Mouse (Mus musculus): Measurements from ENCODE around the gene Grap2. TPM values are rescaled to one million over a fixed set of nuclear protein-coding genes. Genes with fewer than 3 reads are reported as not detected.
A peak's percentile ranks its signal among the peaks of the same experiment; 100 is the strongest.

The Grap2 gene
- polyA plus RNA-seq, 1 experiment from 2014 or later = 13.3 TPM

DNA sequence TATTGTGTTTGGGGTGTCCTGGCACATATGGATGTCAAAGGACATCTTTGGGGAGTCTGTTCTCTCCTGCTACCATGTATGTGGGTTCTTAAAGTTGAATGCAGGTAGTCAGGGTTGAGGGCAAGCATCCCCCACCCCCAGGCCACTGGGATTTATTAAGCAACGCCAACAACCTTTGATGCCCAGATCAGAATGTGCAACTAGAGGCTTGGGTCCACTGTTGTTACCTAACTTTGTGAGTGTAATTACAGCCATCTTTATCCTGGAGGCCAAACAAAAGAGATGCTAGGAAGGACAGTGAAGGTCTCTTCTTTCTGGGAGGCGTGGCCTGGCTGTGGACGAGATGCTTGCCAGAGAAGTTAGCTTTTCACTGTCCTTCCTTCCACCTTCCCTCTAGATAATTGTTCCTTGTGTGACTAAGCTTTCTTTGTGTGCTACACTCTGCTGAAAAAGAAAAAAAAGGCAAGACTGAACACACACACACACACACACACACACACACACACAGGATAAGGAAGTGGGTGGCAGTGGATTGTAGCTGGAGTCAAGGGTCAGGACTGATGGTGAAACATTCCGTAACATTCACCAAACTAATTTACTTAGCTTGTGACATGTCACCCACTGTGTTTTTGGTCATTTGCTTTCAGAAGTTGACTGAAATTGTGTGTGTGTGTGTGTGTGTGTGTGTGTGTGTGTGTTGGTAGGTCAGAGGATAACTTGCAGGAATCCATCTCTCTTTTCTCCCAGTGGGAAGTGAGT, 101.1 kb downstream of the Grap2 start:
- no peaks in the 10 kb centered on the region for H3K36me3 ChIP-seq (replicated peaks; ENCODE audit: insufficient read depth, low read length)
- H3K9ac ChIP-seq (replicated peaks) = no peak overlapping the region
- H3K9me3 ChIP-seq (ENCODE audit: low read length) = no peaks in the 10 kb centered on the region
- 0 out of 2 replicates have a peak overlapping the region, but pooled peaks have one; percentile 4 for H3K27ac ChIP-seq (ENCODE audit: low read depth)
- TF ChIP-seq EP300 (IDR thresholded peaks at IDR 0.05; ENCODE audit: low read depth) (peak; percentile 33; the same call in 1 of the 2 replicates), CTCF (IDR thresholded peaks at IDR 0.05; ENCODE audit: low read depth) (no peak)
- ATAC-seq (peak; percentile 76), DNase-seq (peak; percentile 29)
- peaks cover 35% of the 10 kb centered on the region for H3K4me1 ChIP-seq (ENCODE audit: insufficient read depth)
- WGBS (ENCODE audit: insufficient replicate concordance) = 56% methylated on average over 4 of the region's 4 CpGs
- no peak overlapping the region for H3K4me2 ChIP-seq (ENCODE audit: low read depth, low read length)
- no peak overlapping the region for H3K4me3 ChIP-seq (ENCODE audit: low read depth, low read length)
- H3K27me3 ChIP-seq (ENCODE audit: insufficient read depth, low read length) = peaks cover 21% of the 10 kb centered on the region

DNA sequence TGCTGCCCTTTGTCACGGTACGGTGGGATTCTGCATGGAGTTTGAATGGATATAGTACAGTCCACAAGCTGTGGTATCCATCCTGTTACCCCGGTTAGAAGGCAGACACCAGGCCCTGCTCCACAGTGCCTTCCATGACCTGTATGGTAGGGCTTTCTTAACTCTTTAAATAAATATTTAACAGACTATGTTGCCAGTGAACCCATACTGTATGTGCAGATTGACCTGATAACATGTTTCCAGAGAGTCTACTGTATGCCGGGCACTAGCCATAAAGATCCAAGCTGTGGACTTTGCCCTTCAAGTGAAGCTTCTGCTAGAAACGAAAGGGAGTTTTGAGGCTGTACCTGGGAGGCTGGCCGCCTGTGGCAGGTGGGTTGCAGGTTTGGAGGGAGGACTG, 102.3 kb downstream of the Grap2 start:
- Histone ChIP-seq H3K4me1 (ENCODE audit: insufficient read depth) (peaks cover 41% of the 10 kb centered on the region), H3K9me3 (ENCODE audit: low read length) (no peaks in the 10 kb centered on the region), H3K36me3 (replicated peaks; ENCODE audit: insufficient read depth, low read length) (no peaks in the 10 kb centered on the region), H3K4me3 (ENCODE audit: low read depth, low read length) (no peak overlapping the region), H3K9ac (replicated peaks) (no peak overlapping the region), H3K27ac (ENCODE audit: low read depth) (peak overlapping the region; percentile 51; the same call in 1 of the 2 replicates), H3K4me2 (ENCODE audit: low read depth, low read length) (0 out of 2 replicates have a peak overlapping the region, but pooled peaks have one; percentile 13), H3K27me3 (ENCODE audit: insufficient read depth, low read length) (peaks cover 21% of the 10 kb centered on the region)
- no peak for DNase-seq
- 48% methylated on average over 6 of the region's 6 CpGs for WGBS (ENCODE audit: insufficient replicate concordance)
- TF ChIP-seq CTCF (IDR thresholded peaks at IDR 0.05; ENCODE audit: low read depth) = no peak
- ATAC-seq = no peak

DNA sequence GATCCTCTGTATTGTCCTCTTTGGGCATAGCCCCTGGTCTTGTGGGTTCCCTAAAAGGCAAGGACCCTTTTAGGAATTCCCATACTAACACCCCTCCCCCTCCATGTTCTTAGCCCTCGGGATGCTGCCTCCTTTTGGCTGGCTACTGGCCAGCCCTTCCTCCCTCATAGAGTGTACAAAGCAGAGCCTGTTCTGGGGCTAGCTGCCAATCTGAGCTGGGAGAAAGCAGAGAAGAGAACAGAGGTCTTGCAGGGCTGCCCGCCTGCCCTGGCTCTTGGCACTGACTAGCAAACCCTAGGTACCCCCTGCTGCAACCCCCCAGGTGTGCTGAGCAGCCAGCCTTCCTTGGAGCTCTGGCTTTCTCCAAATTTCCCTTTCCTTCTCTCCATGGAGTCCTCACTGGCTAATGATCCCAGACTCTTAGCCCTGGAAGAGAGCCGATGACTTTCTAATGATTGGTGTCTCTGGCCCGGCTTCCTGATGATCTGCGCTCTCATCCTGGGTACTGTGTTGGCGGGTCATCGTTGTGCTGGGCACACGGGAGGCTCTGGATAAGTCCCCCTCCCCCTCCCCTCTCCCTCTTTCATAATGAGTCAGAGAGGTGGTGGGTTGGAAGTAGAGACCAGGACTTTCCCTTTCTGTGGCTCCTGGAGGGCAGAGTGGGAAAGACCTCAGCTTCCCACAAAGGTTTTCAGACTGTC, 107.3 kb downstream of the Grap2 start:
- DNase-seq = no peak
- no peak overlapping the region for H3K4me2 ChIP-seq (ENCODE audit: low read depth, low read length)
- H3K9ac ChIP-seq (replicated peaks) = no peak overlapping the region
- TF ChIP-seq EP300 (IDR thresholded peaks at IDR 0.05; ENCODE audit: low read depth) (no peak), CTCF (IDR thresholded peaks at IDR 0.05; ENCODE audit: low read depth) (no peak)
- no peaks in the 10 kb centered on the region for H3K36me3 ChIP-seq (replicated peaks; ENCODE audit: insufficient read depth, low read length)
- H3K4me3 ChIP-seq (ENCODE audit: low read depth, low read length) = no peak overlapping the region
- 0 out of 2 replicates have a peak overlapping the region, but pooled peaks have one; percentile 7 for H3K27ac ChIP-seq (ENCODE audit: low read depth)
- peaks cover 51% of the 10 kb centered on the region for H3K4me1 ChIP-seq (ENCODE audit: insufficient read depth)
- H3K9me3 ChIP-seq (ENCODE audit: low read length) = no peaks in the 10 kb centered on the region
- ATAC-seq = 0 out of 2 replicates have a peak, but pooled peaks have one; percentile 16
- H3K27me3 ChIP-seq (ENCODE audit: insufficient read depth, low read length) = no peaks in the 10 kb centered on the region
- 63% methylated on average over 8 of the region's 8 CpGs for WGBS (ENCODE audit: insufficient replicate concordance)

DNA sequence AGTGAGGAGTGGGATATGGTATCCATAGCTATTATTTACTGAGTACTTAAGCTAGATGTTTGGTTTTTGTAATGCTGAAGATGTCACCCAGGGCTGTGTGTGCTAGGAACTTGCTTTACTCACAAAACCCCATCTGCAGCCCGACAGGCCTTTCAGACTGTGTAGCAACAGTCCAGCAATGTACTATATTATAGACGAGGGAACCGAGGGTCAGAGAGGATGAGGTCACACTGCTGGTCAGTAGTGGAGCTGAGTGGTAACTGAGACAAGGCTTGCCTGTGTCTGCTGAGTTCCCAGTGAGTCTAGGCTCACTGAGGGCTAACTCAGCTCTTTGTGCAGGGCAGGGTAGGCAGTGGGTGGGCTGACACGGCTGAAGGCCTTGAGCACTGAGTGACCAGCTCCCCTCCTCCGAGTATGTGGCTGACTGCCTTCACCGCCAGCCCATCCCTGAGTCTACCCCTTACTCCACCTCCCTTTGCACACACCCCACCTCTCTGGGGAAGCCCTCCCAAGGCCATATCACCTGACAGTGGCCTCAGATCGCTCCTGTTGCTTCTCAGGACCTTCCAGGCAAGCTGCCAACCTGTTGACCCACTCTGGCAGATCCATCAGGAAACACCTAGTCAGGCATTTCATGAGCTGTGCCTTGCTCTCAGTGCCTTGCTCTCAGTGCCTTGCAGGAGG, 108.1 kb downstream of the Grap2 start:
- H3K36me3 ChIP-seq (replicated peaks; ENCODE audit: insufficient read depth, low read length) = no peaks in the 10 kb centered on the region
- H3K4me1 ChIP-seq (ENCODE audit: insufficient read depth) = peaks cover 54% of the 10 kb centered on the region
- TF ChIP-seq CTCF (IDR thresholded peaks at IDR 0.05; ENCODE audit: low read depth) = no peak
- TF ChIP-seq EP300 (IDR thresholded peaks at IDR 0.05; ENCODE audit: low read depth) = no peak
- ATAC-seq = peak; percentile 75
- H3K4me3 ChIP-seq (ENCODE audit: low read depth, low read length) = no peak overlapping the region
- 44% methylated on average over 7 of the region's 7 CpGs for WGBS (ENCODE audit: insufficient replicate concordance)
- no peak overlapping the region for H3K9ac ChIP-seq (replicated peaks)
- no peaks in the 10 kb centered on the region for H3K27me3 ChIP-seq (ENCODE audit: insufficient read depth, low read length)
- H3K9me3 ChIP-seq (ENCODE audit: low read length) = no peaks in the 10 kb centered on the region
- peak; percentile 41 for DNase-seq
- H3K4me2 ChIP-seq (ENCODE audit: low read depth, low read length) = no peak overlapping the region
- peak overlapping the region; percentile 53 for H3K27ac ChIP-seq (ENCODE audit: low read depth)

DNA sequence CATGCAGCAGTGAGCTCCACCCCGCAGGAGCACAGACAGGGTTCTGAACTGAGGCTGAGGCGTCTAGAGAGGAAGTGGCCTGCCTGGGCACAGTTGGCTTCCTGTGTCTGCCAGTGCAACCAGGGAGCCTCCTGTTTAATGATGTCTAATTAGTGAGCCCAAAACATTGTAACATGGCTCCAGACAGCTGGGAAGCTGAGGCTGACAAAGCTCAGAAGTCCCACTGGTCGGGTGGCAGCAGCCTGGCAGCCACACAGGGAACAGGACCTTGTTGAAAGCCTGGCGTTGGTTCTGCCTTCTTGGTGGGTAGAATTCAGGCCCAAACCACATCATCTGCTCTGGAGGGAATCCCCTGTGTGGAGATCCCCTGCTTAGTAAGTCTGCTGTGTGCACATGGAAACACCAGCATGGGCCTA, 109.1 kb downstream of the Grap2 start:
- WGBS (ENCODE audit: insufficient replicate concordance) = 29% methylated on average over 4 of the region's 4 CpGs
- Histone ChIP-seq H3K36me3 (replicated peaks; ENCODE audit: insufficient read depth, low read length) (no peaks in the 10 kb centered on the region), H3K4me1 (ENCODE audit: insufficient read depth) (peaks cover 54% of the 10 kb centered on the region), H3K27me3 (ENCODE audit: insufficient read depth, low read length) (no peaks in the 10 kb centered on the region), H3K27ac (ENCODE audit: low read depth) (peak overlapping the region; percentile 53), H3K9me3 (ENCODE audit: low read length) (no peaks in the 10 kb centered on the region), H3K9ac (replicated peaks) (peak overlapping the region; percentile 12; the same call in 1 of the 2 replicates), H3K4me2 (ENCODE audit: low read depth, low read length) (no peak overlapping the region), H3K4me3 (ENCODE audit: low read depth, low read length) (no peak overlapping the region)
- TF ChIP-seq EP300 (IDR thresholded peaks at IDR 0.05; ENCODE audit: low read depth) = no peak
- TF ChIP-seq CTCF (IDR thresholded peaks at IDR 0.05; ENCODE audit: low read depth) = no peak
- ATAC-seq (no peak), DNase-seq (no peak)

DNA sequence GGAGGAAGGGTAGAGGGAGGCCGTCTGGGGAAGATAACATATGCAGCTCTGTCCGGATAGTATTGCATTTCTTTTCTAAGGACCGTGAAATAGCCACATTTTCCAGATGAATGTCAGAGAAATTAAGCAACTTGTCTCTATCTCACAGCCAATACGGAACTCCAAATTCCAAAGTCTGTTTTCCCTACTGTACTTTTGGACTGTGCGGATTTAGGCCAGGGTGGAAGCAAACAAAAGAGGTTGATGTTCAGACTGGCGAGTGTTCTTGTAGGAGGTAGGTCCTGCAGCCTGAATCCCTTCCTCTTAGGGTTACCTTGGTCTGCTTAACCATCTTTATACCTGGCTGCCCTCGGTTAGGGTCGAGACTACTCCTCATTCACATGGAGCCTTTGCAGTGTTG, 109.9 kb downstream of the Grap2 start:
- peaks cover 54% of the 10 kb centered on the region for H3K4me1 ChIP-seq (ENCODE audit: insufficient read depth)
- peak; percentile 67 for ATAC-seq
- TF ChIP-seq EP300 (IDR thresholded peaks at IDR 0.05; ENCODE audit: low read depth) (peak; percentile 51; the same call in 1 of the 2 replicates), CTCF (IDR thresholded peaks at IDR 0.05; ENCODE audit: low read depth) (no peak)

More for the DNA sequence above, 109.9 kb downstream of the Grap2 start:
- no peaks in the 10 kb centered on the region for H3K27me3 ChIP-seq (ENCODE audit: insufficient read depth, low read length)
- no peak for DNase-seq
- WGBS (ENCODE audit: insufficient replicate concordance) = 60% methylated on average over 8 of the region's 8 CpGs
- no peak overlapping the region for H3K9ac ChIP-seq (replicated peaks)
- H3K36me3 ChIP-seq (replicated peaks; ENCODE audit: insufficient read depth, low read length) = no peaks in the 10 kb centered on the region
- no peaks in the 10 kb centered on the region for H3K9me3 ChIP-seq (ENCODE audit: low read length)
- peak overlapping the region; percentile 75 for H3K27ac ChIP-seq (ENCODE audit: low read depth)
- H3K4me2 ChIP-seq (ENCODE audit: low read depth, low read length) = peak overlapping the region; percentile 26; the same call in 1 of the 2 replicates
- H3K4me3 ChIP-seq (ENCODE audit: low read depth, low read length) = no peak overlapping the region

Measured in liver, postnatal 0 days (tissue).